Mouse (Mus musculus) adrenal gland, adult (tissue): ENCODE results near the gene Ppp1r9a.
A peak's percentile ranks its signal among the peaks of the same experiment; 100 is the strongest.

ENCODE experiments used
- DNase-seq, 2 experiments: peaks; one replicate each; pipeline ENCODE4 v3.0.0; 2022 to 2023; ENCODE audit warnings: low spot score in 1 of 2; ENCODE audit not compliant: inconsistent age in 2 of 2

The Ppp1r9a gene

DNA sequence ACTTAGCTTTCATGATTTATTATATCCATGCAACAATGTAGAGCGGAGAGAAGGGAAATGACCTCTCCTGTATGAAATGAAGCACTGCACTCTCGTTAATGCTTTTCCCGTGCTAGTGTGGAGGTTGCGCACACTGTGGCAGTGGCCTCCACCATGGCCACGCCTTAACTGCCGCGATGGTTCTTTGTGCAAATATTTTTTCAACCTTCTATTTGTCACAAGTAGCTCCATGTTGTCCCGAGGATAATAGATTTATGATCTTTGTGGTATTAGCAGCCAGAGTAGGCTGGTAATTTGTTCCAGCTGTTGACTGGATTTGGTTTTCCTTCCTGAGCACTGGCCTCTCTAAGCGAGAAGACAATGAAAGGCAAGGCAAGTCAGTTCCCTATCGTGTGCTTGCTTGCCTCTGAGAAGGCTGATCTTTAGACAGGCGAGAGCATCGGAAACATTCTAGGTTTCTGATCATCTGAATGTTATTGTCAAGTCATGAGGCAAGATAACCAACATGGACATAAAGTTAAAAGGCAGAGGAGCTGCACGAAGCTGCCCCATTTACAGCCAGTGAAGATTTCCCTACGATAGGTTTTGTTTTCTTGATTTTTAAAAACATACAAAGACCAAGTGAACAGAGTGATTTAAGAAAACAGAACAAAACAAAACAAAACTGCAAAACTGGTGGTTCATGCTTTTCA is 50.5 kb downstream of the Ppp1r9a start:
- peak in 1 of 2 experiments; percentile 54 for DNase-seq

GRCm38 (mm10) chr6:4956651-4957050 is 53.9 kb downstream of the Ppp1r9a start:
- no peak for DNase-seq

GRCm38 (mm10) chr6:4962197-4962596 is 59.5 kb downstream of the Ppp1r9a start:
- DNase-seq = no peak

DNA sequence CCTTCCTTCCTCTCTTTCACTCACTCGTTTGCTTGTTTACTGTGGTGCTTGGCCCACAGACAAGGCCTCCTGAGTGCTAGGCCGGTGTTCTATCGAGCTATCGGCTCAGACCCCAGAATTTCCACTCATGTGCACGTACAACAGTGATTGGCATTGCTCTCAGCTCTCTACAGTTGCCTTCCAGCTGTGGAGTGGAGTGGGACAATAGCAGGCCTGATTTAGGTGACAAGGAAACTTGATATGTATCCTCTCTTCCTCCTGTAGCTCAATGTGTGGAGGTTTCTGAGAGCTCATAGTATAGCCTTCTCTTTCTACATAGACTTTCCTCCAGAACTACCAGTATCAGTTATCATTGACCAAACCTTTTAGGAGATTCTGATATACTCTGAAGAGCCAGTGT is 60.3 kb downstream of the Ppp1r9a start:
- DNase-seq = no peak

DNA sequence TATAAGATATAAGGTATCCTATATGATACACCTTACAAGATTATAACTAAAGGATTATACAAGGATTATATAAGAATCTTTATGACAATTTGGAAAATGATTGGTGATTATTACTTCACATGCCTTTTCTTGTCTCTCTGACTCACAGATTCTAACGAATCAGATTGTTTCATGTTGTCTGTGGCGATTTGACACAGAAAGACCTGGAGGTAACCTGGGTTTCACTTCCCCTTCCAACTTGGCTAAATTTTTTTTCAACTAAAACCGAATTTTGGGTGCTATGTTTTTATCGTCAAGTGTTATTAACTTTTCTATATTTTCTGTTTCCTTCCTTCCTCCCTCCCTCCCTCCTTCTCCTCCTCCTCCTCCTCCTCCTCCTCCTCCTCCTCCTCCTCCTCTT is 64.5 kb downstream of the Ppp1r9a start:
- no peak for DNase-seq

DNA sequence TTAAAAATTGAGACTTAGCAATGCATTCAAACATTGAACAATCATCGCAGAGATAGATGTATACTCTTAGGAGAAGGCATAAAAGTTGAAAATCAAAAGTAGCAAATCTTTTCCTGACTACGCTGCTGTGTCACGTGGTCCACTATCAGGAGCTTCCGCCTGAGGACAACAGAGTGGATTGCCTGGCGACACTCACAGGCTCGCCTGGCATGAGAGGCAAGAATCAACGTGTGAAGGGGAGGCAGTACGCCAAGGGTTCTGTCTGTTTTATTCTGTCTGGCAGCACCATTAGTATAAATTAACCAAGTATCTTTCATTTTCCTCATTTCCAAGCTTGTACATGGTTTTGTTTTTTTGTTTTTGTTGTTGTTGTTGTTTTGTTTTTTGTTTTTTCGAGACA is 68.5 kb downstream of the Ppp1r9a start:
- no peak for DNase-seq

DNA sequence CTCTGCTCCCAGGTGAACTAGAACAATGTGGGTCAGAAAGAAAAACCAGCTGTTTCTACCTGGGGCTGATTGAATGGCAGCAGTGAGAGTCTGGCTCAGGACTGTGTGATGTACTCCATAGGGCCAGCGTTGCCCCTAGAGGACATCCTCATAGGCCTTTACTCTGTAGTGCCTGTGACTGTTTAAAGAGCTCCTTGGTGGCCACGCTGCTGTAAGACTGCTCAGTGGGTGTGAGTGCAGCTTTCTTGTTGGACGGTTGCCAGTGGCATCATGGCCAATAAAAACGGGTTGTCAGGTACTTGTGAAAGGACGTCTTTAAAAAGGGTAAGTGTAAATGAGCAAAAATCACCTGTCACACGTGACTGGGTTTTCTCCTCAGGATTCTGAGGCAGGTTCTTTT is 70.1 kb downstream of the Ppp1r9a start:
- no peak for DNase-seq

- DNase-seq = peak in 1 of 2 experiments; percentile 53
These were observed 70.6 kb downstream of the Ppp1r9a start for GRCm38 (mm10) chr6:4973337-4973736.

GRCm38 (mm10) chr6:4977515-4977914 is 74.8 kb downstream of the Ppp1r9a start:
- no peak for DNase-seq

GRCm38 (mm10) chr6:4978249-4978648 is 75.5 kb downstream of the Ppp1r9a start:
- DNase-seq = peak in 1 of 2 experiments; percentile 56

GRCm38 (mm10) chr6:4978897-4979296 is 76.2 kb downstream of the Ppp1r9a start:
- DNase-seq = no peak

DNA sequence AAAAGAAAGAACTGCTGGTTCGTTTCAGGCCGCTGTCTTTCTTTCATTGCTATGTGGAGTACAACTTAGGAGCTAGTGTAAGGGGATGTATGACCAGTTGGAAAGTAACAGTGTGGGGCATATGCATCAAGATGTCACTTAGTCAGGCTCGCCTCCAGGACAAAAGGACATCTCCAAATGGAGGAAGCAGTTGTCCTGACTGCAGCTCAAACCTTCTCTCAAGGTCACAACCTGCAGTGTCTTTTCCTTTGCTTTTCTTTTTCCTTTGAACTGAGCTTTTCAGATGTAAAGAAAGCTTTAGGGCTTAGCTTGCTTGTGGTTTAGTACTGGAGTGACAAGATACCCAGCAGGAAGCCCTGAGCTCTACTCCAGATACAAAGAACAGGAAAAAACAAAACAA is 77.4 kb downstream of the Ppp1r9a start:
- no peak for DNase-seq

- no peak for DNase-seq
These were observed 80.0 kb downstream of the Ppp1r9a start for GRCm38 (mm10) chr6:4982686-4983162.

DNA sequence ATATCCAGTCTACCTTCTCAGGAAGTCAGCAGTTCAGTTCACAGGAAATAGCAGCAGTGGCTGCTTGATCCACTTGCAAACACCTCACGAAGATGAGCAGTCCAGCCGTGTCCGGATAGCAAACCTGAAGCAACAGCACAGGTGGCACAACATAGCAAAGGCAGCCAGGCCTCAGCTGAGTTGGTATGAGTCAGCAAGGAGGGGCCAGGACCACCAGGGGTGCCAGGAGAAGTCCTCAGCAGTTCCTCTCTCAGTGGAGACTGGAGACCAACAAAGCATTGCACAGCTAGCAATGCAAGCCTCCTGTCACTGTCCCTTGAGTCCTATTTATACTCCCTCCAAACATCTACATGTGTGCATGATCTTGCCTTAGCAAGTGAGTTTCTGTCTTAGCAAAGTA is 83.0 kb downstream of the Ppp1r9a start:
- DNase-seq = no peak

GRCm38 (mm10) chr6:4987084-4987483 is 84.4 kb downstream of the Ppp1r9a start:
- no peak for DNase-seq

GRCm38 (mm10) chr6:4988688-4989087 is 86.0 kb downstream of the Ppp1r9a start:
- DNase-seq = no peak

DNA sequence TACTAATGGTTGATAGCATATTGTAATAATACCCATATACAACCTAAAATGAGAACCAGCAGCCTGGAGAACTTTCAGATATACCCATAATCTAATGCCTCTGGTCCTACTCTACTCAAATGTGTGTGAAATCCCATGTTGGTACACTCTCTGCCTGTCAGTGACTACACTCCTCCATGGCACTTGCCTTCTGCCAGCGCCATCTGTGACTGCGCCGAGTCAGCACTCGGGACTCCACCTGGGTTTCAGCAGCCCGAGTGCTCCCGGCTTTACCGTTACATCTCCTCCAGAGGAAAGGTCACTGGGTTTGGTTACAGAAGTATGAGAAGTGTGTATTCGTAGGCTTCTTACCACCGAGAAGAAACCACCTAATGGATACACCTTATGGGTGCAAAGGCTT is 89.6 kb downstream of the Ppp1r9a start:
- DNase-seq = no peak

- DNase-seq = no peak
These were observed 91.0 kb downstream of the Ppp1r9a start for GRCm38 (mm10) chr6:4993600-4994160.

GRCm38 (mm10) chr6:4994161-4994919 is 91.6 kb downstream of the Ppp1r9a start:
- no peak for DNase-seq

DNA sequence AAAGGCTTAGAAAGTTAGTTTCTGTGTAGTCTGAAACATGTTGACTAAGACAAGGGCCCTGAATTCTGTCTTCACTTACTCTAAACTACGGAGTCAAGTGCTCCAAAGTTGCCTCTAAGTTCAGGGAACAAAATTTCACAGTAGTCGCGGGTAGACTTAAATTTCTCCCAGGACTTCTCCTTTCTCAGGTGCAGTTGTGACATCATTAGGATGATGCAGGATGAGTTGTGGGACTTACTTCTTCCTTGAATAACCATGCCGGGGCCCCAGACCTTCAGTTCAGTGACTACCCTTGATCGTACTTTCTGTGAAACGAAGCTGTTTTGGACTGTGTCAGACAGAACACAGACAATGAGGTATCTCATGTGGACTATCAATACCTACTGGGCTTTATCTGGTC is 94.9 kb downstream of the Ppp1r9a start:
- no peak for DNase-seq

DNA sequence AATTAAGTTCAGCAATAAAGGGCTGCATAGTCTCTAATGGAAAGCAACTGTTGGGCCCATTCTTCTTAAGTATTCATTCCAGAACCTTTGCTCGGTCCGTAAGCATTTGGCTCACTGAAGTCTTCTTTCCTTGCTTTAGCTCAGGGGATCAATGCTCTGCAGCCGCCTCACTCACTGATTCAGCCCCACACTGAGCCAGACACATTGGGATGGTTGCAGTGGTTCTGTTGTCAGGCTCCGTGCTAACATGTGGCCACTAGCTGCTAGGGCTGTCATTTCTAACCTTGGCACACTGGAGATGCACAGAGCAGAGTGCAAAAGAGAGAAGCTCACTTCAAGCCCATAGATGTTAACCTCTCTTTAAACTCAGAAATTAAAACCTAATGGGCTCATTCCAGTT is 96.2 kb downstream of the Ppp1r9a start:
- no peak for DNase-seq

DNA sequence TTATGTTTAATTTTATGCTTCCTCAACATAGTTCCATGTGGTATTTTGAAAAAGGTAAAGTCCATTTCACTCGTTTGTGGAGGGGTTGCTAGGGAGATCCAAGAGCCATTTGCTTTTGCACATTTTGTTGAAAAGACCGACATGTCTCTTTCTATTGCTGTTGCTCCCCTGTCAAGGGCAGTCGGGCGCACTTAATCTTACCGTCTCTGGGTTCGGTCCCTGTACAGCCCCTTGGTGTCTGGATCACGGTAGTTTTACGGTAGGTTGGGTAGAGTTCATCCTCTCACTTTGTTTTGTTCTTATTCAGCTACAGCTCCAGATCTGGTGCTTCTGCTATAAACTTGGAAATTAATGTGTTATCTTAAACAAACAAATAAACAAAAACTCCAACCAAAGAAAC is 98.1 kb downstream of the Ppp1r9a start:
- no peak for DNase-seq
